Mouse (Mus musculus): Measurements from ENCODE around the gene Kremen1.

DNA sequence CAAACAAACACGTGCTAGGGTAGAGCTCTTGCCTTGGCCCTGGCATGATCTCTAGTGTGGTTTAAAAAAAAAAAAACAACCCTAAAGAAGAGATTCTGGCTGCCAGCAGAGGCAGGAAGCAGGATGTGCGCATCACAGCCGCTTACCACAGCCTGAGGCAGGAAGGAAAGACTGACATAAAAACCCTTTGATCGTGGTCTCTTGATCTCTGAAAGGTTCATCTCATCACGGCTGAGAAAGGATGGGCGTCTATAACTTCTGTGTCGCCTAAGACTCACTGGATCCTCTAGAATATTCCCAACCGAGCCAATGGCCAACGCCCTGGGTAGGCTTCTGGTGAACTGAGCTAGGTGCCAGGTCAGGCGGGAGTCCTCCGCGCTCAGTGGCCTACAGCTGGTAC, 84.2 kb downstream of the Kremen1 start:
- TF ChIP-seq CTCF (IDR thresholded peaks at IDR 0.05; ENCODE audit: borderline replicate concordance, control insufficient read depth, extremely low read depth, insufficient read depth, low read length, poor library complexity) = no peak
- no peak for TF ChIP-seq POLR2A (IDR thresholded peaks at IDR 0.05; ENCODE audit: control insufficient read depth, extremely low read depth, insufficient read depth, low read length, poor library complexity)
